Mouse (Mus musculus) kidney, embryonic 15.5 days (tissue): Measurements from ENCODE around the gene Grid1. TPM values are rescaled to one million over a fixed set of nuclear protein-coding genes. Genes with fewer than 3 reads are reported as not detected.

Experiments
- ATAC-seq: fragments of 200-750 bp; cut with Nextera tagmentation; replicated peaks from 2 replicates; pipeline ENCODE4 v1.8.0; 2017; ENCODE audit warnings: moderate TSS enrichment; ENCODE audit not compliant: low FRiP score
- H3K27ac ChIP-seq: fragments of 300-500 bp; sonication (generic); 2 replicates; pipeline ENCODE4 v1.5.1; 2015; ENCODE audit warnings: mild to moderate bottlenecking, inconsistent platforms
- H3K27me3 ChIP-seq: fragments of 300-500 bp; sonication (generic); 2 replicates; pipeline ENCODE4 v1.6.1; 2015; ENCODE audit warnings: inconsistent platforms
- H3K36me3 ChIP-seq: fragments of 300-500 bp; sonication (generic); 2 replicates; pipeline ENCODE4 v1.6.1; 2015; ENCODE audit warnings: inconsistent platforms
- H3K4me1 ChIP-seq: fragments of 300-500 bp; sonication (generic); 2 replicates; pipeline ENCODE4 v1.6.1; 2015; ENCODE audit warnings: inconsistent platforms
- H3K4me2 ChIP-seq: fragments of 300-500 bp; sonication (generic); 2 replicates; pipeline ENCODE4 v1.6.1; 2015; ENCODE audit warnings: moderate library complexity, mild to moderate bottlenecking, inconsistent platforms
- H3K4me3 ChIP-seq: fragments of 300-500 bp; sonication (generic); replicated peaks from 2 replicates; pipeline ENCODE4 v1.5.1; 2015; ENCODE audit warnings: mild to moderate bottlenecking, inconsistent platforms
- H3K9ac ChIP-seq: fragments of 300-500 bp; sonication (generic); 2 replicates; pipeline ENCODE4 v1.6.1; 2015; ENCODE audit warnings: mild to moderate bottlenecking, inconsistent platforms
- H3K9me3 ChIP-seq: fragments of 300-500 bp; sonication (generic); replicated peaks from 2 replicates; pipeline ENCODE4 v1.6.1; 2016; ENCODE audit warnings: inconsistent platforms
- WGBS: fragments of 180-500 bp; shearing (Covaris S2); methylation state at CpG from one replicate; pipeline ENCODE4 v1.1.7; 2015; ENCODE audit warnings: mixed read lengths; 5-methylcytosine and 5-hydroxymethylcytosine counted together
- polyA plus RNA-seq: library from polyadenylated mRNA; unstranded; fragments of >200 nt; fragmentation: Nextera tagmentation; extraction: Ambion mirVana; gene quantifications from 2 replicates; pipeline ENCODE4 v1.2.1, GENCODE M21; 2015

Grid1 gene
- polyA plus RNA-seq, 1 experiment from 2014 or later, result 0.81 TPM

GRCm38 (mm10) chr14:35139824-35140223 is 319.9 kb downstream of the Grid1 start:
- WGBS, result 85% methylated on average over 7 of the region's 7 CpGs
- H3K4me2 ChIP-seq, result no peak overlapping the region
- no peak for ATAC-seq
- no peak overlapping the region for H3K27ac ChIP-seq
- H3K4me3 ChIP-seq, result no peak overlapping the region
- no peaks in the 10 kb centered on the region for H3K4me1 ChIP-seq
- no peak overlapping the region for H3K9ac ChIP-seq
- H3K9me3 ChIP-seq, result no peaks in the 10 kb centered on the region
- no peaks in the 10 kb centered on the region for H3K36me3 ChIP-seq
- H3K27me3 ChIP-seq, result no peaks in the 10 kb centered on the region

- Histone ChIP-seq H3K9me3 (no peaks in the 10 kb centered on the region), H3K27me3 (no peaks in the 10 kb centered on the region), H3K36me3 (no peaks in the 10 kb centered on the region), H3K4me3 (no peak overlapping the region), H3K4me2 (no peak overlapping the region), H3K4me1 (no peaks in the 10 kb centered on the region), H3K27ac (no peak overlapping the region), H3K9ac (no peak overlapping the region)
- WGBS, result 77% methylated on average over 3 of the region's 3 CpGs
- no peak for ATAC-seq
These were observed 332.5 kb downstream of the Grid1 start for GRCm38 (mm10) chr14:35152450-35152849.

- Histone ChIP-seq H3K9ac (no peak overlapping the region), H3K4me1 (no peaks in the 10 kb centered on the region), H3K4me2 (no peak overlapping the region), H3K4me3 (no peak overlapping the region), H3K36me3 (no peaks in the 10 kb centered on the region), H3K27ac (no peak overlapping the region), H3K9me3 (no peaks in the 10 kb centered on the region), H3K27me3 (no peaks in the 10 kb centered on the region)
- no peak for ATAC-seq
- WGBS, result 63% methylated on average over 3 of the region's 3 CpGs
These were observed 333.9 kb downstream of the Grid1 start for GRCm38 (mm10) chr14:35153701-35154277.

- Histone ChIP-seq H3K9ac (no peak overlapping the region), H3K9me3 (no peaks in the 10 kb centered on the region), H3K27ac (no peak overlapping the region), H3K36me3 (no peaks in the 10 kb centered on the region), H3K4me3 (no peak overlapping the region), H3K4me1 (no peaks in the 10 kb centered on the region), H3K4me2 (no peak overlapping the region), H3K27me3 (no peaks in the 10 kb centered on the region)
- WGBS, result 52% methylated on average over 3 of the region's 3 CpGs
- peak; percentile 25; the same call in 1 of the 2 replicates for ATAC-seq
These were observed 334.5 kb downstream of the Grid1 start for GRCm38 (mm10) chr14:35154364-35154763.

- Histone ChIP-seq H3K4me3 (no peak overlapping the region), H3K9me3 (no peaks in the 10 kb centered on the region), H3K36me3 (no peaks in the 10 kb centered on the region), H3K4me1 (no peaks in the 10 kb centered on the region), H3K4me2 (no peak overlapping the region), H3K9ac (no peak overlapping the region), H3K27ac (no peak overlapping the region), H3K27me3 (no peaks in the 10 kb centered on the region)
- no peak for ATAC-seq
- 82% methylated on average over 7 of the region's 7 CpGs for WGBS
These were observed 337.3 kb downstream of the Grid1 start for GRCm38 (mm10) chr14:35157069-35157655.

GRCm38 (mm10) chr14:35159296-35159695 is 339.4 kb downstream of the Grid1 start:
- Histone ChIP-seq H3K4me2 (no peak overlapping the region), H3K27me3 (no peaks in the 10 kb centered on the region), H3K9ac (no peak overlapping the region), H3K4me1 (no peaks in the 10 kb centered on the region), H3K27ac (no peak overlapping the region), H3K4me3 (no peak overlapping the region), H3K36me3 (no peaks in the 10 kb centered on the region), H3K9me3 (no peaks in the 10 kb centered on the region)
- 83% methylated on average over 2 of the region's 2 CpGs for WGBS
- no peak for ATAC-seq

GRCm38 (mm10) chr14:35167451-35167850 is 347.5 kb downstream of the Grid1 start:
- H3K4me2 ChIP-seq, result no peak overlapping the region
- no peaks in the 10 kb centered on the region for H3K4me1 ChIP-seq
- no peak overlapping the region for H3K27ac ChIP-seq
- 76% methylated on average over 2 of the region's 2 CpGs for WGBS
- ATAC-seq, result no peak
- H3K27me3 ChIP-seq, result no peaks in the 10 kb centered on the region
- no peaks in the 10 kb centered on the region for H3K9me3 ChIP-seq
- H3K9ac ChIP-seq, result no peak overlapping the region
- no peak overlapping the region for H3K4me3 ChIP-seq
- no peaks in the 10 kb centered on the region for H3K36me3 ChIP-seq

GRCm38 (mm10) chr14:35173861-35174260 is 354.0 kb downstream of the Grid1 start:
- no peak overlapping the region for H3K4me2 ChIP-seq
- ATAC-seq, result no peak
- no peaks in the 10 kb centered on the region for H3K9me3 ChIP-seq
- H3K9ac ChIP-seq, result no peak overlapping the region
- H3K4me3 ChIP-seq, result no peak overlapping the region
- WGBS, result 78% methylated on average over 1 of the region's 1 CpGs
- H3K27me3 ChIP-seq, result no peaks in the 10 kb centered on the region
- no peaks in the 10 kb centered on the region for H3K36me3 ChIP-seq
- no peak overlapping the region for H3K27ac ChIP-seq
- H3K4me1 ChIP-seq, result no peaks in the 10 kb centered on the region

GRCm38 (mm10) chr14:35176021-35176420 is 356.1 kb downstream of the Grid1 start:
- Histone ChIP-seq H3K9me3 (no peaks in the 10 kb centered on the region), H3K27ac (no peak overlapping the region), H3K4me1 (no peaks in the 10 kb centered on the region), H3K9ac (no peak overlapping the region), H3K36me3 (no peaks in the 10 kb centered on the region), H3K4me2 (no peak overlapping the region), H3K4me3 (no peak overlapping the region), H3K27me3 (no peaks in the 10 kb centered on the region)
- no peak for ATAC-seq
- 89% methylated on average over 3 of the region's 3 CpGs for WGBS

GRCm38 (mm10) chr14:35179076-35179475 is 359.2 kb downstream of the Grid1 start:
- Histone ChIP-seq H3K36me3 (no peaks in the 10 kb centered on the region), H3K9me3 (no peaks in the 10 kb centered on the region), H3K4me3 (no peak overlapping the region), H3K4me2 (no peak overlapping the region), H3K9ac (no peak overlapping the region), H3K27ac (no peak overlapping the region), H3K4me1 (no peaks in the 10 kb centered on the region), H3K27me3 (no peaks in the 10 kb centered on the region)
- no peak for ATAC-seq

- no peak overlapping the region for H3K4me3 ChIP-seq
- H3K4me2 ChIP-seq, result no peak overlapping the region
- no peak overlapping the region for H3K27ac ChIP-seq
- ATAC-seq, result no peak
- H3K9me3 ChIP-seq, result no peaks in the 10 kb centered on the region
- no peak overlapping the region for H3K9ac ChIP-seq
- H3K27me3 ChIP-seq, result no peaks in the 10 kb centered on the region
- H3K36me3 ChIP-seq, result no peaks in the 10 kb centered on the region
- no peaks in the 10 kb centered on the region for H3K4me1 ChIP-seq
- WGBS, result 65% methylated on average over 1 of the region's 1 CpGs
These were observed 365.5 kb downstream of the Grid1 start for GRCm38 (mm10) chr14:35185399-35185798.

- Histone ChIP-seq H3K27ac (no peak overlapping the region), H3K36me3 (no peaks in the 10 kb centered on the region), H3K9me3 (no peaks in the 10 kb centered on the region), H3K9ac (no peak overlapping the region), H3K4me2 (no peak overlapping the region), H3K4me3 (no peak overlapping the region), H3K27me3 (no peaks in the 10 kb centered on the region), H3K4me1 (no peaks in the 10 kb centered on the region)
- ATAC-seq, result no peak
- 87% methylated on average over 6 of the region's 6 CpGs for WGBS
These were observed 372.3 kb downstream of the Grid1 start for GRCm38 (mm10) chr14:35192256-35192655.

GRCm38 (mm10) chr14:35197371-35197770 is 377.5 kb downstream of the Grid1 start:
- Histone ChIP-seq H3K4me1 (no peaks in the 10 kb centered on the region), H3K9ac (no peak overlapping the region), H3K36me3 (no peaks in the 10 kb centered on the region), H3K9me3 (no peaks in the 10 kb centered on the region), H3K4me2 (no peak overlapping the region), H3K4me3 (no peak overlapping the region), H3K27ac (no peak overlapping the region), H3K27me3 (no peaks in the 10 kb centered on the region)
- no peak for ATAC-seq
- WGBS, result 83% methylated on average over 3 of the region's 3 CpGs
